Mouse (Mus musculus): ENCODE data around the gene Wdcp. TPM values are rescaled to one million over a fixed set of nuclear protein-coding genes. Genes with fewer than 3 reads are reported as not detected.
A peak's percentile ranks its signal among the peaks of the same experiment; 100 is the strongest.
"Not testable (repeated sequence)": the region's sequence is repeated elsewhere in the genome, so short reads cannot be mapped to it uniquely, and the experiment has no call there.

The Wdcp gene
- polyA plus RNA-seq, 1 experiment from 2014 or later = 17.0 TPM

- peaks cover 7% of the 10 kb centered on the region for H3K4me1 ChIP-seq
- H3K27me3 ChIP-seq (replicated peaks) = peaks cover 10% of the 10 kb centered on the region
- H3K9ac ChIP-seq = no peak overlapping the region
- no peak overlapping the region for H3K4me2 ChIP-seq (replicated peaks)
- H3K27ac ChIP-seq = no peak overlapping the region
- ATAC-seq (ENCODE audit: low FRiP score, low read depth) = no peak
- 75% methylated on average over 5 of the region's 5 CpGs for WGBS
- no peaks in the 10 kb centered on the region for H3K36me3 ChIP-seq
- H3K9me3 ChIP-seq = no peaks in the 10 kb centered on the region
- H3K4me3 ChIP-seq = no peak overlapping the region
Measured at GRCm38 (mm10) chr12:4872983-4873477, 29.9 kb downstream of the Wdcp start.

GRCm38 (mm10) chr12:4873531-4873930 lies 30.4 kb downstream of the Wdcp start:
- Histone ChIP-seq H3K9me3 (no peaks in the 10 kb centered on the region), H3K36me3 (0 out of 2 replicates have a peak, but pooled peaks cover 4% of the 10 kb centered on the region), H3K27ac (no peak overlapping the region), H3K27me3 (replicated peaks) (peaks cover 10% of the 10 kb centered on the region), H3K4me1 (peaks cover 7% of the 10 kb centered on the region), H3K9ac (no peak overlapping the region), H3K4me2 (replicated peaks) (peak overlapping the region; percentile 78), H3K4me3 (no peak overlapping the region)
- no peak for ATAC-seq (ENCODE audit: low FRiP score, low read depth)
- WGBS = 81% methylated on average over 6 of the region's 6 CpGs

DNA sequence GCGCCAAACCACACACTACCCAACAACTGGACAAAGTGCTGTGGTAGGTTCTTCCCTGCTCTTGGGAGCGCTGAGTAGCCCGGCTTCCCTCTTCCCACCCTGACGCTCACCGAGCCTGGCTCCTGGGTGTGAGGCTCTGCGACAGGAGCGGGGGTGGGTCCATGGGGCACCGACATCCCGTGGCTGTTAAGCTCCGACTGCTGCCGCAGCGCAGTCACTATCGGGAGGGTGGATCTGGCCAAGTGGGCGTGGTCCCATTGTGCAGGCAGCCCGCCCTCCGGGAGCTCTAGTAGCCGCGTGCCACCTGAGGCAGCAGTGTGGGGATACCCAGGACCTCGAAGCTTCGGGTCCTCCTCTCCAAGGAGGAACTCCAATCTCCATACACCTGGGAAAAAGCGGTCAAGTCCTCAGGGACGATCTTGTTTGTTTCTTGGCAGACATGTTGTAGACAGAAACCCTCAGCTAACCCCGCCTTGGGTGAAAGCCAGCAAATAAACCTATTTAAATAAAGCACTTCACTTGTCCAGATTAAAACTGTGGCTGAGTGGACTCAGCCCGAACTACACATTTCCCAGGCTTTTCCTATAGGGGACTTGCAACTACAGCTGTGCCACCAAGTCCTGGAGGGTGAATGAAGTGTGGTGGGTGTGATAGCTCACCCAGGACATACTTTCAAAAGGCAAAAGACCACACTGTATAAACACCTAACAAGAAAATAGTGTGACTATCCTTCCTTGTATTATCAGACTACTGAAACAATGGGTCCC lies 31.2 kb downstream of the Wdcp start, which contains the start of gene Mfsd2b:
Gene Mfsd2b (minus strand): TSS at position 199 of the 767 bp plus-strand sequence.
- peaks cover 8% of the 10 kb centered on the region for H3K36me3 ChIP-seq
- 8% methylated on average over 24 of the region's 24 CpGs for WGBS
- peak within 1 kb of the TSS; percentile 51; the same call in 1 of the 2 replicates for H3K9ac ChIP-seq
- peaks cover 10% of the 10 kb centered on the region for H3K27me3 ChIP-seq (replicated peaks)
- peak within 1 kb of the TSS; percentile 35 for H3K4me3 ChIP-seq
- H3K4me1 ChIP-seq = peaks cover 7% of the 10 kb centered on the region
- H3K9me3 ChIP-seq = no peaks in the 10 kb centered on the region
- peak; percentile 78 for ATAC-seq (ENCODE audit: low FRiP score, low read depth)
- peak within 1 kb of the TSS; percentile 78 for H3K4me2 ChIP-seq (replicated peaks)
- no peak within 1 kb of the TSS for H3K27ac ChIP-seq

DNA sequence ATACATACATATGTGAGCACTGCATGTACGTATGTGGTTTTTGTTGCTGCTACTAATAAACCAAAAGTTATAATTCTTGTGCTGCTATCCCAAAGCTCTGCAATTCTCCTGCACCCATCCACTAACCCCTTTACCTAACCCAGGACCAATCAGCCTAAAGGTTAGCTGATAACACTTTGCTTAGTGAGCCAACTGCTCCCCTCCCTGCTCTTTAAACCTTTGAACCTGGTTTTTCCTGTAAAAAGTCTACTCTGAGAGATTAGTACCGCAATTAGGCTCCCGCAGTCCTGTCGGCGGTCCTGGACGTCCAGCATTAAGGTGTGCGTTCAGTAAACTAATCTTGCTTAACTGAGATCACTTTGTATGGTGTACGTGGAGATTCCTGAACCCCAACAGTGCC lies 32.5 kb downstream of the Wdcp start:
- Histone ChIP-seq H3K27ac (no peak overlapping the region), H3K4me1 (peaks cover 7% of the 10 kb centered on the region), H3K4me3 (no peak overlapping the region), H3K9me3 (no peaks in the 10 kb centered on the region), H3K27me3 (replicated peaks) (peaks cover 10% of the 10 kb centered on the region), H3K9ac (no peak overlapping the region), H3K4me2 (replicated peaks) (no peak overlapping the region), H3K36me3 (peaks cover 12% of the 10 kb centered on the region)
- no peak for ATAC-seq (ENCODE audit: low FRiP score, low read depth)
- WGBS = 91% methylated on average over 8 of the region's 8 CpGs

- WGBS = 84% methylated on average over 9 of the region's 9 CpGs
- Histone ChIP-seq H3K36me3 (peaks cover 28% of the 10 kb centered on the region), H3K27ac (no peak overlapping the region)
Measured at GRCm38 (mm10) chr12:4878296-4878783, 35.2 kb downstream of the Wdcp start.

DNA sequence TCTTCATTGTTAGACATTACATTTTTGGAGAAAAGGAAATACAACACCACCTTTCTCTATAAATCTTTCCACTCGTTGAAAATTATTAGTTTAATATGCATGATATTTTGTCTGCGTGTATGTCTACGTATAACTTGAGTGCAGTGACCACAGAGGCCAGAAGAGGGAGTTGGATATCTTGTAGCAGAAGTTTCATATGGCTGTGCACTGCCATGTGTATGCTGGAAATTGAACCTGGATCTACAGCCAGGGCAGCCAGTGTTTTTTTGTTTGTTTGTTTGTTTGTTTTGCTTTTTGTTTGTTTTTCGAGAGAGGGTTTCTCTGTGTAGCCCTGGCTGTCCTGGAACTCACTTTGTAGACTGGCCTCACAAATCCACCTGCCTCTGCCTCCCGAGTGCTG lies 35.9 kb downstream of the Wdcp start:
- no peak overlapping the region for H3K27ac ChIP-seq
- H3K9me3 ChIP-seq = no peaks in the 10 kb centered on the region
- H3K36me3 ChIP-seq = peaks cover 28% of the 10 kb centered on the region
- peaks cover under 1% of the 10 kb centered on the region; the same call in 1 of the 2 replicates for H3K27me3 ChIP-seq (replicated peaks)
- no peak overlapping the region for H3K4me3 ChIP-seq
- H3K4me2 ChIP-seq (replicated peaks) = no peak overlapping the region
- H3K4me1 ChIP-seq = peaks cover 1% of the 10 kb centered on the region
- no peak overlapping the region for H3K9ac ChIP-seq
- WGBS = 96% methylated on average over 5 of the region's 5 CpGs
- no peak for ATAC-seq (ENCODE audit: low FRiP score, low read depth)

More at GRCm38 (mm10) chr12:4878296-4878783, 35.2 kb downstream of the Wdcp start:
- no peak overlapping the region for H3K4me2 ChIP-seq (replicated peaks)
- no peaks in the 10 kb centered on the region for H3K9me3 ChIP-seq
- H3K9ac ChIP-seq = no peak overlapping the region
- peaks cover 7% of the 10 kb centered on the region for H3K27me3 ChIP-seq (replicated peaks)
- H3K4me3 ChIP-seq = no peak overlapping the region
- H3K4me1 ChIP-seq = peaks cover 7% of the 10 kb centered on the region
- ATAC-seq (ENCODE audit: low FRiP score, low read depth) = no peak

DNA sequence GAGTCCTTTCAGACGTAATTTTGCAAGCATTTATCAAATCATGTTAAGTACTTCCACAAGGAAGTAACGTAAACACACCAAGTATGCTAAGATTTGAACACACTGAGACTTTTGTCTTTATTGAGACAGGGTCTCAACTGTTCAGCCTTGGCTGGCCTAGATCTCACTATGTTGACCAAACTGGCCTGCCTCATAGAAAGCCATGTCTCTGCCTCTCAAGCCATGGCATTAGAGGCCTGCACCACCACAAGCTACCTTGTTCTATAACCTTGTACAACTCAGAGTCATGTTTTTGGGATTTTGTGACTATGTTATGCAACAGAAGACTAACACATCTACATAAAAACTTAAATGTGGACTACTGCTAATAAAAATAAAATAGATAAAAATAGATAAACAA lies 39.0 kb downstream of the Wdcp start:
- Histone ChIP-seq H3K4me1 (no peaks in the 10 kb centered on the region), H3K4me3 (no peak overlapping the region), H3K27me3 (replicated peaks) (no peaks in the 10 kb centered on the region), H3K9me3 (no peaks in the 10 kb centered on the region), H3K9ac (no peak overlapping the region), H3K4me2 (replicated peaks) (no peak overlapping the region), H3K27ac (no peak overlapping the region), H3K36me3 (peaks cover 28% of the 10 kb centered on the region)
- ATAC-seq (ENCODE audit: low FRiP score, low read depth) = no peak
- 94% methylated on average over 2 of the region's 2 CpGs for WGBS

DNA sequence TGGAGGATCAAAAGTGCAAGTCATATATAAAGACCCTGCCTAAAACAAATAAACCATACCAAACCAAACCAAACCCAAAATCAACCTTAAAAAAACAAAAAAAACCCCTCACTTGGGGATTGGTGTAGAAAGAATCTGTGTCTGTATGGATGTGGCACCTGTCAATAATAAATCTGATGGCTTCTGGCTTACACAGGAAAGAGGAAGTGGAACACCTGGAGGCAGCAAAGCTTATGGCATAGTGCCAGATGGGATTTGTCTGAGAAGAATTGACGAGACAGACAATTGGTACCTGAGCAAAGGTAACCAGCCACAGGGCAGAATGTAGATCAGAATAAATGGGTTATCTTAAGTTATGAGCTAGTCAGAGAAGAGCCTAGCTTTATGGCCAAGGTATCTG lies 42.0 kb downstream of the Wdcp start:
- H3K4me3 ChIP-seq = no peak overlapping the region
- 88% methylated on average over 1 of the region's 1 CpGs for WGBS
- no peaks in the 10 kb centered on the region for H3K27me3 ChIP-seq (replicated peaks)
- no peaks in the 10 kb centered on the region for H3K9me3 ChIP-seq
- no peak for ATAC-seq (ENCODE audit: low FRiP score, low read depth)
- H3K4me1 ChIP-seq = no peaks in the 10 kb centered on the region
- peaks cover 15% of the 10 kb centered on the region for H3K36me3 ChIP-seq
- H3K27ac ChIP-seq = no peak overlapping the region
- no peak overlapping the region for H3K9ac ChIP-seq
- no peak overlapping the region for H3K4me2 ChIP-seq (replicated peaks)

DNA sequence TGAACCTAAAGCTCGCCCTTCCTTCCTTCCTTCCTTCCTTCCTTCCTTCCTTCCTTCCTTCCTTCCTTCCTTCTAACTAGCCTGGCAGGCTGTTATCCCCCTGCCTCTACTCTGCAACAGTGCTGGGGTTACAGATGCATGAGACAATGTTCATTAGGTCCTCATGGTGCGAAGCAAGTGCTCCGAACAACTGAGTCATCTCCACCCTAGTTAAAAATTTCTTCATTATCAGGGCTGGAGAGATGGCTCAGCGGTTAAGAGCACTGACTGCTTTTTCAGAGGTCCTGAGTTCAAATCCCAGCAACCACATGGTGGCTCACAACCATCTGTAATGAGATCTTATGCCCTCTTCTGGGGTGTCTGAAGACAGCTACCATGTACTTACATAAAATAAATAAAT lies 43.5 kb downstream of the Wdcp start:
- H3K27me3 ChIP-seq (replicated peaks); H3K4me2 ChIP-seq (replicated peaks); H3K4me3 ChIP-seq; H3K9ac ChIP-seq; H3K9me3 ChIP-seq; H3K4me1 ChIP-seq; H3K27ac ChIP-seq; ATAC-seq (ENCODE audit: low FRiP score, low read depth): not testable (repeated sequence)
- WGBS = 96% methylated on average over 4 of the region's 4 CpGs
- peaks cover 10% of the 10 kb centered on the region for H3K36me3 ChIP-seq

DNA sequence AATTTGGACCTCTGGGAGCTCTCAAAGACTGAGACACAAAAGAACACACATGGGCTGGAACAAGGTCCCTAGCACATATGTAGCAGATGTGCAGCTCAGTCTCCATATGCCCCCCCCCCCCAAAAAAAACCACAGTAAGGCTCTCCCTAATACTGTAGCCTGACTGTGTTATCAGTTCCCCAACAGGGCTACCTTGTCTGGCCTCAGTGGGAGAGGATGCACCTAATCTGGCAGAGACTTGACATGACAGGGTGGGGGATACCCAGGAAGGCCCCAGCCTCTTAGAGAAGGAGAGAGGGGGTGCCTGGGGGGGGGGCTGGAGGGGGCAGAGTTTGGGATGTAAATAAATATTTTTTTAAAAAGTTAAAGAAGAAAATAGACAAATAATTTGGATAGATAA lies 45.6 kb downstream of the Wdcp start:
- ATAC-seq (ENCODE audit: low FRiP score, low read depth) = no peak
- no peak overlapping the region for H3K4me3 ChIP-seq
- H3K27ac ChIP-seq = no peak overlapping the region
- no peak overlapping the region for H3K4me2 ChIP-seq (replicated peaks)
- no peaks in the 10 kb centered on the region for H3K4me1 ChIP-seq
- no peak overlapping the region for H3K9ac ChIP-seq
- no peaks in the 10 kb centered on the region for H3K9me3 ChIP-seq
- H3K36me3 ChIP-seq = peaks cover 3% of the 10 kb centered on the region; the same call in 1 of the 2 replicates
- no peaks in the 10 kb centered on the region for H3K27me3 ChIP-seq (replicated peaks)

- Histone ChIP-seq H3K27ac (no peak overlapping the region), H3K9me3 (no peaks in the 10 kb centered on the region), H3K4me1 (no peaks in the 10 kb centered on the region), H3K4me3 (no peak overlapping the region), H3K27me3 (replicated peaks) (no peaks in the 10 kb centered on the region), H3K36me3 (peaks cover 4% of the 10 kb centered on the region; the same call in 1 of the 2 replicates), H3K4me2 (replicated peaks) (no peak overlapping the region), H3K9ac (no peak overlapping the region)
- WGBS = 89% methylated on average over 2 of the region's 2 CpGs
- no peak for ATAC-seq (ENCODE audit: low FRiP score, low read depth)
Measured at GRCm38 (mm10) chr12:4889251-4889650, 46.1 kb downstream of the Wdcp start.

DNA sequence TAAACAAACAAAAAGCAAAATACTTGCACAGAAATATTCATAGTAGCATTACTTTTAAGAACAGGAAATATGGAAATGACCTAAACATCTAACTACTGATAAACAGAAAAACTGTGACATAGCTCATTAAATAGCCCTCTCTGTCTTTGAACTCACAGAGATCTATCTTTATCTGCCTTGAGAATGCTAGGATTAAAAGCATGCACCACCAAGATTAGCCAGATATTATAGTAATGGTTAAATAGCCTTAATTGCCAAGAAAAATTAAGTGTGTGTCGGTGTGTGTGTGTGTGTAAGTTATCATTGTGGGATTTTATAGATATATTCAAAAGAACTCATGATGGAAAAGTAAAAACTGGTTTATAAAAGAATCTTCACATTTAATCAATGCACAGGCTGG lies 46.8 kb downstream of the Wdcp start:
- Histone ChIP-seq H3K36me3 (peaks cover 5% of the 10 kb centered on the region; the same call in 1 of the 2 replicates), H3K9ac (no peak overlapping the region), H3K4me2 (replicated peaks) (no peak overlapping the region), H3K4me3 (no peak overlapping the region), H3K27ac (no peak overlapping the region), H3K9me3 (no peaks in the 10 kb centered on the region), H3K4me1 (no peaks in the 10 kb centered on the region), H3K27me3 (replicated peaks) (no peaks in the 10 kb centered on the region)
- no peak for ATAC-seq (ENCODE audit: low FRiP score, low read depth)
- 89% methylated on average over 1 of the region's 1 CpGs for WGBS

Data from neural tube, embryonic 12.5 days (tissue).